Mouse (Mus musculus): ENCODE results near the gene Scnn1g.
A peak's percentile ranks its signal among the peaks of the same experiment; 100 is the strongest.

The Scnn1g gene

DNA sequence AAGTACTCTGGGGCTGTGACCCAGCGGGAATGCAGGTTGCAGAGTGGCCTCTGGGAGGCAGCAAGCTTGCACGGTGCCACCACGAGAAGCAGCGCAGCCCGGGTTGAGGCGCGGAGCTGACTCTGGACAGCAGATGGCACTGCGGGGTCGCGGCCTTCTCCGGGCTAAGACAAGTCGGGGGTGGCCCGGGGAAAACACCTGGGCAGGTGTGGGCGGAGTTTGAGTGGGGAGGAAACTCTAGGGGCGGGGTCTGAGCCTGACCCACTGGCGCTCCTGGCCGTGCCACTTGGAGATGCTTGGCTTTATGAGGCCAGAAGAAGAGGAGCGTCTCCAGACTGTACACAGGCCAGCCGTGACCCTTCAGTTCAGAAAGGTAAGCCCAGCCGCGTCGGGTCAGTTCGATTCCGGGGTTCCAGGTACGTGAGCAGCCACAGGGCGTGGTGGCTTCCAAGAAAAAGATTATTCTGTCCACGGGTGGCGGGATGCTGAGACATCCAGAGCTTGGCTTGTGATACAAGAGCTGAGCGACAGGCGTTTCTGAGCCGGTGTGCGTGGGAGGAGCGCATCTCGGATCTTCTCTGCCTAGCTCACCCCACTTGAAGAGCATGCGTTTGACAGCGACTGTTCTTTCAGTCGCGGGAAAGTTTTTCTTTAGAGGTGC, at the start of gene Scnn1g:
TSS of gene Scnn1g (plus strand) at position 309 of the 661 bp plus-strand sequence.
- DNase-seq (ENCODE audit: low spot score) = peak; percentile 89

DNA sequence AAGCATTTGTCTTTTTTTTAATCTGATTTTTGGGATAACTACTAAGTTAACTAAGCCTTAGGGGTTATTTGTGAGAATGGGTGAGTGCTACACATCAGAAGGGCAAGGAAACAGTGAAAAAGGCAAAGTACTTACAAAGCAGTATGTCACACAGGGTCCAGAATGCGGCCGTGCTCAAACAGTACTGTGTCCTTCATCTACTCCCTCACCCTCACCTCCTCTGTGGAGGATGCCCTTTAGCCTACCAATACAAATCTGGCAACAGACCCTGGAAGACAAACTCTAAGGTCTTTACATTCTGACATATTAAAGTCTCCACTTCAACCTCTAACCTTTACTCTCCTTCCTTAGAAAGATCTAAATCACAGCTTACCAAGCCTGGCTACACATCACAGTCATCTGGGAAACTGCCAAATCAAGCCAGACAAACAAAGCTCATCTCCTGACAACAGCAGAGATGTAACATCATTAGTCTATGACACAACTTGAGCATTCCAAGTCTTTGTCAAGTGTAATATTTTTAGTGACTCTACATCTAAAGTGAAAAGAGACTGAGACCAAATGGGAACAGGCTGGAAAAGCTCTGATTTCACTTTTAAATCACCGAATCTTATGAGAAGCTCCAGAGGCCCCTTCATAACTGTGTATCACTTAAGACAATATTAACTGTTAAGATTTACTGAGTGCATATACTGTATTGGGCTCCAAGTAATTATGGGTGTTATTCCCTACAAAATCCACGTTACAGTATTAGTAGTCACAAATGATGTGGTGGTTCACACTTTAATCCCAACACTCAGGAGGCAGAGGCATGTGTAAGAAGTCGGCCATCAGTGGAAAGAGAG, 48.9 kb upstream of the Scnn1g start:
- no peak for DNase-seq (ENCODE audit: low spot score)

GRCm38 (mm10) chr7:121689338-121689737, 44.9 kb upstream of the Scnn1g start:
- DNase-seq (ENCODE audit: low spot score) = no peak

- DNase-seq (ENCODE audit: low spot score) = no peak
These were observed 42.5 kb upstream of the Scnn1g start for GRCm38 (mm10) chr7:121691803-121692202.

DNA sequence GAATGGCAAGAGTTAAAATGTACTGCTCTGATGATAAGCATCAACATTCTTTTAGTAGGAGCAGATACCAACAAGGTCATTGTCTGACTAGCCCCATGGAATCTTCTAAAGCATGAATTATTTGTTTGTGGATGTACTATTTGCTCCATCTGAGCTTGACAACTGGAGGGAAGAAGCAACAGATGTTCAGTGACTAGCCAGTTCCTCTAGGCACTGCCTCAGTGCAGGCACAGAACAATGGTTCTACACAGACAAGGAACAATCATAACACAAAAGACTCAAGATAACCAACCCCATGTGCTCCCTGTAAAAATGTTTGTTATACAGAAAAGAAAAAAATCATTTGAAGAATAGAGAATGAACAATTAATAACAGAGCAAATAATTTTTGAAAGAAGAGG, 37.1 kb upstream of the Scnn1g start:
- DNase-seq (ENCODE audit: low spot score) = no peak

DNA sequence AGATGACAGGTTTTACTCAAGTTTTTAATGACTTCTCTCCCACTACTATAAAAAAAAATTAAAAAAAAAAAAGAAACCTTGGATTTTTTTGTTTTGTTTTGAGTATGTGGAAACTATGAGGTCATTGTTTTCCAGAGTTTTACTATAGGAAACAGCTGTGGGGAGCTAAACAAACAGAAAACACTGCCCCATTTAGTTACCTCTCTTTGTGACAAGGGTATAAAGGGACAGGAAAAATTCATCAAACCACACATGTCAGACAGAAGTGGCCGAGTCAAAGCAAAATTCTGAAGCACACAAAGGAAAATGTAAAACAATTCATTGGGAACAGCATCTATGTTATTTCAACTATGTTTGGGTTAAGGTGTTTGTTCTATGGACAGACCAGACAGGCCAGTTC, 36.7 kb upstream of the Scnn1g start:
- DNase-seq (ENCODE audit: low spot score) = no peak

DNA sequence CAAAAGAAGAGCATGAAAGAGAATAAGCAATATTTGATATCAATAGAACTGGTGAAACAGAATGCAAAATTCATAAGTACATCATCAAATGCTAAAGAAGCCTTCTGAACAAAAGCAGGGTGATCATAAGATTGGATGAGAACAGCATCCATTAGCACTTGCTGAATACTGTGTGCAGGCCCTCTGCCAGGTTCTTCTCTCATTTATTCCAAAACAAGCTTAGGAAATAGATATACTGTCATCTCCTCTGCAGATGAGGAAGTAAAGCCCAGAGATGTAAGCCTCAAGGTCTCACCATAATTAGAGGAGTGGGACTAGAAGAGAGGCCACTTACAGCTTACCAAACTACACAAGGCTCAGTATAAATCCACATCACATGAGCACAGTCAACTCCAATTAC, 35.1 kb upstream of the Scnn1g start:
- no peak for DNase-seq (ENCODE audit: low spot score)

DNA sequence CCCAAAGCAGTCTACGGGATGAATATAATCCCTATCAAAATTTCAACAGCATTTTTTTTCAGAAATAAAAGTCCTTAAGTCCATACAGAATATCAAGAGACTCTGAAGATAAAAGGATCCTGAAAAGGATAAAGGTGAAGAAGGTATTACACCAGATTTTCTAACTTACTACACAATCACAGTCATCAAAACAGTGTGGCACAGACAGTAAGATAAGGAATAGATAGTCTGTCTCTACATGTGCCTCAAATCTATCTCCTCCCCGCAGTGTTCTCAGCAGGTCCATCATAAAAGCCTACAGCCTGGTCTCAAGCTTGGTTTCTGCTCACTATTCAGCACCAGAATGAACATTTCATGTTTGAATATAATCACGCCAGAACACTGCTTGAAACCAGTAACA, 33.8 kb upstream of the Scnn1g start:
- no peak for DNase-seq (ENCODE audit: low spot score)

- no peak for DNase-seq (ENCODE audit: low spot score)
These were observed 32.3 kb upstream of the Scnn1g start for GRCm38 (mm10) chr7:121701983-121702382.

DNA sequence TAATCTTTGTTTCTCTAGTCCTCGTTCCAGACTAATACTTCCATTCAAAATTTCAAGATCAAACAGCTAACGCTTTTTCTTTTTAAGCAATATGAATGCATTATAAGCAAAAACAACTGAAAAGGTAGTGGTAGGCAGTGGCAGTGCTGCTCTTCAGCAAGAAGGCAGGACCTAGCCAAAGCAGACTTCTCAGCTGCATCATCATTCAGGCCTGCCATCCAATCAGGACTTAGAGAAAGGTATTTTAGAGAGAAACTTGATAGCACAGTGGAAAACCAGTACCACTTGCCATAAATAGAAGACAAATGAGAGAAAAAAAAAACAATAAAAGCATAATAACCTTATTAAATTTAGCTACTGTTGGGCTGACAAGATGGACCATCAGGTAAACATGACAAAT, 29.2 kb upstream of the Scnn1g start:
- no peak for DNase-seq (ENCODE audit: low spot score)

DNA sequence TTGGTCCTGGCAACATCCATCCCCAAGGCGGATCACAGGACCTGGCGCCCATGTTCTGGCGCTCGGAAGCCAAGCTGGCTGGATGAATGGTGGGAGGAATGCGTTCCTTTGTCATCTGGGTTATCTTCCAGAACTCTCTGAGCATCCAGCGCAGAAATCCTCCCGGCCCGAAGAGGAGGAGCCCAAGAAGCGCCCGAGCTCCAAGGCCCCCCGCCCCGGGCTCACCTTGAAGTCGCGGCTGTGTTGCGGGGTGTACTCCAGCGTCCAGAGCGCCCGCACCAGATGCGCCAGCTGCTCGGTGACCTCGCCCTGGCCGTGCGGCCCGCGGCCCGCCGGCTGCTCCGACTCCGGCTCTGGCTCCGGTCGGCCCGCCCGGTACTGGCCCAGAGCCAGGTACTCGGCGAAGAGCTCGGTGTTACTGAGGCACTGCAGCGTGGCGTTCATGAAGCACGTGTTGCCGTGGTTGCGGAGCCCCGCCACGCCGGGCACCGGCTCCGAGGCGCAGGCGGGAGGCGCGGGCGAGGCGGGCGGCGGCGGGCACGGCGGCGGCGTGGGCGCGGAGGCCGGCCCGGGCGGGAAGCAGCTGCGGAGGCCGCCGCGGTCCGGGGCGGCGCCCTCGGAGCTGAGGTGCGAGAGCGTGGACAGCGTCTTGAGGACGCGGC, 27.7 kb upstream of the Scnn1g start:
- peak; percentile 62 for DNase-seq (ENCODE audit: low spot score)

GRCm38 (mm10) chr7:121707073-121707667, 27.1 kb upstream of the Scnn1g start, which contains the start of gene Usp31:
Usp31 (minus strand) TSS chr7:121707253.
- DNase-seq (ENCODE audit: low spot score) = peak; percentile 98

GRCm38 (mm10) chr7:121711171-121711570, 23.1 kb upstream of the Scnn1g start:
- DNase-seq (ENCODE audit: low spot score) = no peak

- no peak for DNase-seq (ENCODE audit: low spot score)
These were observed 17.2 kb upstream of the Scnn1g start for GRCm38 (mm10) chr7:121717031-121717430.

- no peak for DNase-seq (ENCODE audit: low spot score)
These were observed 4.1 kb upstream of the Scnn1g start for GRCm38 (mm10) chr7:121730225-121730624.

DNA sequence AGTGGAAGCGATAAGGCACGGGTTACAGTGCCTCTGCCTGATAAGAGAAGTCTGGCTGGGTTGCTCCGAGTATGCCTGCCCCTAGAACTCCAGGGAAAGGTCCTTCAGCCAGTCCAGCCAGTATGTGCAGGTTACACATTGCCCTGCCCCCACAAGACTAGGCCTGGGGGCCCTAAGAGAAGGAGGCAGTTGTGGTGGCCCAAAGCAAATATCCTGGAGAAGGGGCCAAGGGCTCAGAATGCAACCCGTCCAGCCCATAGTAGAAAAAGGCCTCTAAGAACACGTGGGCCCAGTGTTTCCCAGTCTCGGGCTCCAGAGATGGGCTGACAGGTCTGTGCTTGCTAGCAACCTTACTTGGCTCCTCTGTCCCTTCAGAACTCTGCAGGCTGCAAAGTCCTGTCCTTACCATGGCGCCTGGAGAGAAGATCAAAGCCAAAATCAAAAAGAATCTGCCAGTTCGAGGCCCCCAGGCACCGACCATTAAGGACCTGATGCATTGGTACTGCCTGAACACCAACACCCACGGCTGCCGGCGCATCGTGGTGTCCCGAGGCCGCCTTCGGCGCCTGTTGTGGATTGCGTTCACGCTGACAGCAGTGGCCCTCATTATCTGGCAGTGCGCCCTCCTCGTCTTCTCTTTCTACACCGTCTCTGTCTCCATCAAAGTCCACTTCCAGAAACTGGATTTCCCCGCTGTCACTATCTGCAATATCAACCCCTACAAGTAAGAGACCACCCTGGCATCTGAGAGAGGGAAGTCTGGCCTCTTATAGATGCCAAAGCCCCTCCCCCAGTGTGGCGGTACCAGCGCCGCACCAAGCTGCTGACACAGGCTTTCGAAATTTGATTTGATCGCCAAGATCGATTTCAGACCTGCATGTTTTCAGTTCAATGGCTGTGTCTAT, 3.5 kb downstream of the Scnn1g start:
- peak; percentile 37 for DNase-seq (ENCODE audit: low spot score)

DNA sequence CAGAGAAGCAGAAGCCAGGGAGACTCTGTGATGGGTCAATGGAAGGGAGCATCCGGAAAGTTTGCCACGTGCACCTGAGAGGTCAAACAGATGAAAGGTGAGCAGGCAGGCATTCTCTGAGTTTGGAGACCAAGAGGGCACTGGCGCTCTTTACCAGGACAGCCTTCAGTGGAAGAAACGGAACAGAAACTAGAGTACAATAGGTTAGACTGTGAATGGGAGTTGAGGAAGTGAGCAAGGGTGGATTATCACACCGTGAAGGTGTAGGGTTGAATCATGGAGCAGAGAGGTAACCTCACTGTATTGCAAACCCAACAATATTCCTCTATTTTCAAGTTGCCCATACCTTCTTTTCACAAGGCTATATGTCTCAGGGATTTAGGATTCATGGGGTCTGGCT, 16.0 kb downstream of the Scnn1g start:
- DNase-seq (ENCODE audit: low spot score) = no peak

- no peak for DNase-seq (ENCODE audit: low spot score)
These were observed 20.5 kb downstream of the Scnn1g start for GRCm38 (mm10) chr7:121754748-121755147.

- DNase-seq (ENCODE audit: low spot score) = no peak
These were observed 29.0 kb downstream of the Scnn1g start for GRCm38 (mm10) chr7:121763328-121763727.

DNA sequence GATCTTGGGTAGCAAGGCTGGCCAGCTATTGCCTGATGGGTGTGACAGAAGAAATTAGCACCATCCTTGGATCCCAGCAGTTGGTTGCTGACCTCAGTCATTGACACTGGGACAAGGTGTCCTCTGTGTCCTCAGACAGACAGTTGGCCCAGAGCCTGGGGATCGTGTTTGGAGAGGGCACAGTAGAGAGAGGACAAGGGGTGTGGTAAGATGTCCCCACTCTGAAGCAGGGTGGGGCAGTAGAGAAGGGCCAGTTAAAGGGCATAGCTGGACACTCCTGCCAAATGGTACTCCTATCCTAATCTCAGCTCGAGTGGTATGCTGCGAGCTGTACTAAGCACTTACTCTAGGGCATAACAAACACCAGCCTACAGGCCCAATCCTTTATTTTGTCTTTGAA, 33.6 kb downstream of the Scnn1g start:
- no peak for DNase-seq (ENCODE audit: low spot score)

DNA sequence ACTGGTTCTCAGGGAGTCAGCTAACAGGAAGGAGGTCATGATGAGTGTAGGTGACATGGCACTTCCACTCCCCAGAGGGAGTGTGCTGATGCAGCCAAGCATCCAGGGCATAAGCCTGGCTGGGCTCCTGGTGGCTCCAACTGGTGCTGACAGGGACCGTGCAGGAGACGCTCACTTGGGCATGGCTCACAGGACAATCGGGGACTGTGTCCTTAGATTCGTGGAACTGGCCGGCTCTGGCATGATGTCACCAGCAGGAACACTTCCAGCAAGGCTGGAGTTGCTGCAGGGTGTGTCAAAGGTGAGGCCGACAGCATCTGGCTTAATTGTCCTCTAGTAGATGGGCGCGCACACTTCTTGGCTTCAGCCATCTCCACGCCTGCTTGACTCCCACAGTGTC, 34.7 kb downstream of the Scnn1g start:
- DNase-seq (ENCODE audit: low spot score) = peak; percentile 7
